ENCODE assay signal across 10 mouse cellular contexts in genomic region chr1:177447086-177447485, GRCm38 (mm10). TPM values are rescaled to one million over a fixed set of nuclear protein-coding genes. Genes with fewer than 3 reads are reported as not detected.
DNase-seq lines count a peak whose midpoint lies in the region; ATAC-seq lines count a peak whose summit lies in the region.
"Had no signal": no experiment of that assay in that cellular context is flagged by ENCODE, and none has a peak within 500 bp of the region (broad histone marks: within the 10 kb centered on the region; RNA-seq: fewer than 3 reads in every experiment).

No protein-coding gene starts in this region.

- ATAC-seq in embryonic facial prominence, embryonic 12.5 days (ENCODE audit: insufficient number of reproducible peaks, insufficient read depth, low FRiP score, low TSS enrichment) = no peak
- ATAC-seq in megakaryocyte progenitor cell, adult 5-6 weeks (replicated peaks; ENCODE audit: poor library complexity) = no peak

- intact Hi-C loops in left cerebral cortex, postnatal 25 days (cut with DNase I) = loop anchor here (10.0 kb wide), 1 partner anchor 562 kb away; no protein-coding TSS in a partner anchor
- intact Hi-C loops in left cerebral cortex, postnatal 4 days (cut with DNase I) = no loop called here

- H3K9ac ChIP-seq in embryonic facial prominence, embryonic 12.5 days = peak overlapping the region; percentile 8; the same call in 1 of the 2 replicates

- peak overlapping the region; percentile 35 for H3K4me2 ChIP-seq in embryonic facial prominence, embryonic 12.5 days (replicated peaks)
- H3K4me2 ChIP-seq: liver, embryonic 11.5 days had no signal

- peak overlapping the region; percentile 55 for H3K27ac ChIP-seq in embryonic facial prominence, embryonic 12.5 days

- H3K27me3 ChIP-seq in embryonic facial prominence, embryonic 12.5 days = no peaks in the 10 kb centered on the region

- no peaks in the 10 kb centered on the region for H3K9me3 ChIP-seq in embryonic facial prominence, embryonic 12.5 days

- 21% methylated on average over 9 of the region's 9 CpGs for WGBS in embryonic facial prominence, embryonic 12.5 days

- peak overlapping the region; percentile 17 for H3K4me3 ChIP-seq in embryonic facial prominence, embryonic 12.5 days

- H3K4me1 ChIP-seq in embryonic facial prominence, embryonic 12.5 days = peaks cover 36% of the 10 kb centered on the region

- peaks cover 16% of the 10 kb centered on the region for H3K36me3 ChIP-seq in embryonic facial prominence, embryonic 12.5 days

- DNase-seq in left cerebral cortex, postnatal 25 days (ENCODE audit: low spot score in 2 of 2) = peak; percentile 51 to 66
- DNase-seq in left cerebral cortex, adult 11 months (ENCODE audit: low spot score) = no peak
- DNase-seq in left cerebral cortex, postnatal 4 days = peak; percentile 38
- DNase-seq in retina, embryonic 14.5 days (ENCODE audit: low spot score) = peak; percentile 46
- DNase-seq in kidney, postnatal 14 days = no peak
- DNase-seq in heart, adult 8-10 months (ENCODE audit: low spot score) = no peak
- DNase-seq: thymus, postnatal 25 days had no signal

RNA-seq across cellular contexts. Expression of gene Zbtb18, which starts 4.9 kb away (rescaled TPM):
- 100 to 1,000 TPM; 359 to 413 TPM for total RNA-seq in left cerebral cortex, postnatal 25 days (2021)
- 3.5 and 3.6 TPM in 2 replicates for polyA plus RNA-seq in embryonic facial prominence, embryonic 12.5 days (2016; fragmentation: Nextera tagmentation; extraction: Ambion mirVana)
- 100 to 1,000 TPM; 740 to 795 TPM for total RNA-seq in left cerebral cortex, postnatal 4 days (2021)
- 10 to 100 TPM; 53.3 to 57.6 (median 54.3) TPM for total RNA-seq in heart, adult 8-10 months (2022)
- 52.6 and 55.8 TPM in 2 replicates for total RNA-seq in megakaryocyte progenitor cell, adult 5-6 weeks (2015)
- 56.3 and 59.1 TPM in 2 replicates for total RNA-seq in megakaryocyte progenitor cell, adult 5-6 weeks (2017)

Comparison
In these comparisons a context has a peak if more than half of its experiments do, and no peak if none do; other contexts are left out.
1. DNase-seq: peak in left cerebral cortex, postnatal 25 days (2 of 2), left cerebral cortex, postnatal 4 days (single experiment) and retina, embryonic 14.5 days (single experiment); none in left cerebral cortex, adult 11 months (single experiment), kidney, postnatal 14 days (single experiment) and heart, adult 8-10 months (single experiment).
2. RNA of gene Zbtb18, which starts 4.9 kb away (total RNA-seq): 740 to 795 TPM in left cerebral cortex, postnatal 4 days and 359 to 413 TPM in left cerebral cortex, postnatal 25 days; 52.6 to 59.1 TPM in megakaryocyte progenitor cell, adult 5-6 weeks and 53.3 to 57.6 TPM in heart, adult 8-10 months; every median in the first group is over 4 times any median in the second.